Mouse (Mus musculus) thymus, postnatal 10 days (tissue): ENCODE data around the gene Ncmap.
"Not testable (repeated sequence)": the region's sequence is repeated elsewhere in the genome, so short reads cannot be mapped to it uniquely, and the experiment has no call there.

ENCODE experiments used
- DNase-seq, 2 experiments: peaks; one replicate each; pipeline ENCODE4 v3.0.0; 2021; ENCODE audit warnings: low spot score in 2 of 2

Gene Ncmap

GRCm38 (mm10) chr4:135401881-135402280, 3.9 kb upstream of the Ncmap start:
- DNase-seq: no peak

- DNase-seq: no peak
Measured at GRCm38 (mm10) chr4:135397551-135397950, 476 bp downstream of the Ncmap start.

GRCm38 (mm10) chr4:135396303-135396702, 1.7 kb downstream of the Ncmap start:
- DNase-seq: no peak

GRCm38 (mm10) chr4:135395375-135395774, 2.7 kb downstream of the Ncmap start:
- no peak for DNase-seq

- DNase-seq: no peak
Measured at GRCm38 (mm10) chr4:135394666-135395065, 3.4 kb downstream of the Ncmap start.

GRCm38 (mm10) chr4:135393381-135393780, 4.6 kb downstream of the Ncmap start:
- no peak for DNase-seq

GRCm38 (mm10) chr4:135392801-135393200, 5.2 kb downstream of the Ncmap start:
- no peak for DNase-seq

- DNase-seq: no peak
Measured at GRCm38 (mm10) chr4:135391014-135391413, 7.0 kb downstream of the Ncmap start.

GRCm38 (mm10) chr4:135385614-135386013, 12.4 kb downstream of the Ncmap start:
- DNase-seq: no peak

- peak; percentile 10 to 71 for DNase-seq
Measured at GRCm38 (mm10) chr4:135382316-135382715, 15.7 kb downstream of the Ncmap start.

GRCm38 (mm10) chr4:135381355-135381754, 16.7 kb downstream of the Ncmap start:
- DNase-seq: no peak

- DNase-seq: no peak
Measured at GRCm38 (mm10) chr4:135377241-135377640, 20.8 kb downstream of the Ncmap start.

GRCm38 (mm10) chr4:135375444-135375843, 22.6 kb downstream of the Ncmap start:
- DNase-seq: no peak

GRCm38 (mm10) chr4:135373299-135373698, 24.7 kb downstream of the Ncmap start:
- DNase-seq: no peak

GRCm38 (mm10) chr4:135370372-135370771, 27.7 kb downstream of the Ncmap start:
- DNase-seq: no peak

GRCm38 (mm10) chr4:135362828-135363227, 35.2 kb downstream of the Ncmap start:
- no peak for DNase-seq

GRCm38 (mm10) chr4:135361722-135362121, 36.3 kb downstream of the Ncmap start:
- no peak for DNase-seq

- DNase-seq: peak in 1 of 2 experiments; percentile 55
Measured at GRCm38 (mm10) chr4:135358736-135359135, 39.3 kb downstream of the Ncmap start.

GRCm38 (mm10) chr4:135357221-135357920, 40.7 kb downstream of the Ncmap start:
- DNase-seq: no peak

- no peak for DNase-seq
Measured at GRCm38 (mm10) chr4:135355886-135356550, 42.0 kb downstream of the Ncmap start.

- not testable (repeated sequence) for DNase-seq
Measured at GRCm38 (mm10) chr4:135354751-135355150, 43.3 kb downstream of the Ncmap start.

- peak; percentile 13 to 18 for DNase-seq
Measured at GRCm38 (mm10) chr4:135353794-135354450, 44.1 kb downstream of the Ncmap start.
